ENCODE assay signal across 8 mouse cellular contexts in the genomic region with DNA sequence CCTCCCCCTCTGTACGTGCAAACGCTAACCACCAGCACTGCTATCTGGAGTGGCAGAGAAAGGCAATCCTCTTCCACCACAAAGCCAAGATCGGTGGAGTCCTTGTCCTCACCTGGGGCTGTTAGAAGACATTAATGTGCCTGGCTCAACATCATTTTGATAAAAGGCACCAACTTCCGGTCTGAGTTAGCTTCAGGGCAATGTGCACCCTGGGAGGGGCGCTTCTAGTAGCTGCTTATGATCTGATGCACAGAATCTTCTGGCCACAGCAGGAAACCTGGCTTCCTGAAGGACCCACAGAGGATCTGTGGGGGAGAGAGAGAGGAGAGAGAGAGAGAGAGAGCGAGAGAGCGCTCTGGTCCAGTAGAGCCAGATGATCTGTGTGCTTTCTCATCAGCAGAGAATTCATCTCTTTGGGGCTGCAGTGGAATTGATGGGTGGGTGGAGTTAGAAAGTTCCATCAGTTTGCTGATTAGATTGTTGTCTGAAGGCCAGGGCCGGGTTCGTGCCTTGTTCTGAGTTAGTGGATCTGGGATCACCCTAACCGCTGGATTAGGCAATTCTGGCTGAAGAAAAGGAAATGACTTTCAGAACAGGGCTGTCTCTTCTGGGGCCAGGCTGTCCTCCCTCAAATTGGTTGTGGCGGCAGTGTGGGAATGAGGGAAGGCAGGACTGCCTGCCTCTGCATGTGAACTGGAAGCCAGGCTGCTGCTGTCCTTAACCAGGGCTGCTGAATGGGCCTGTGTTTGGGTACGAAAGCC.
A peak's percentile ranks its signal among the peaks of the same experiment; 100 is the strongest.
DNase-seq lines count a peak whose midpoint lies in the region; TF ChIP-seq lines count a peak whose summit lies in the region.

No protein-coding gene starts in this region.

- H3K4me1 ChIP-seq in heart, embryonic 10.5 days = peaks cover 16% of the 10 kb centered on the region; the same call in 1 of the 2 replicates
- no peaks in the 10 kb centered on the region for H3K4me1 ChIP-seq in cerebellum, adult 2 months (ENCODE audit: control insufficient read depth, insufficient read depth, low read length)
- 0 out of 2 replicates have a peak, but pooled peaks cover 4% of the 10 kb centered on the region for H3K4me1 ChIP-seq in midbrain, embryonic 10.5 days

- no peak for TF ChIP-seq POLR2A in cerebellum, adult 2 months (IDR thresholded peaks at IDR 0.05; ENCODE audit: borderline replicate concordance, insufficient read depth, low read length)

- WGBS in heart, embryonic 10.5 days = 49% methylated on average over 10 of the region's 12 CpGs
- WGBS in cerebellum, adult 2 months = 66% methylated on average over 10 of the region's 12 CpGs
- 79% methylated on average over 11 of the region's 12 CpGs for WGBS in midbrain, embryonic 10.5 days

- no peaks in the 10 kb centered on the region for H3K9me3 ChIP-seq in heart, embryonic 10.5 days
- no peaks in the 10 kb centered on the region; the same call in 1 of the 2 replicates for H3K9me3 ChIP-seq in midbrain, embryonic 10.5 days (replicated peaks)

- no peaks in the 10 kb centered on the region for H3K36me3 ChIP-seq in heart, embryonic 10.5 days
- H3K36me3 ChIP-seq in midbrain, embryonic 10.5 days = no peaks in the 10 kb centered on the region

- no peaks in the 10 kb centered on the region; the same call in 1 of the 2 replicates for H3K27me3 ChIP-seq in heart, embryonic 10.5 days (ENCODE audit: insufficient read depth, poor library complexity, severe bottlenecking)
- H3K27me3 ChIP-seq in cerebellum, adult 2 months (ENCODE audit: control insufficient read depth, insufficient read depth, low read length) = no peaks in the 10 kb centered on the region
- no peaks in the 10 kb centered on the region for H3K27me3 ChIP-seq in midbrain, embryonic 10.5 days (ENCODE audit: low read depth, poor library complexity, severe bottlenecking)

- no peak for TF ChIP-seq CTCF in cerebellum, adult 2 months (IDR thresholded peaks at IDR 0.05; ENCODE audit: borderline replicate concordance, insufficient read depth, low read depth, low read length)

- no peak overlapping the region for H3K4me3 ChIP-seq in heart, embryonic 10.5 days
- H3K4me3 ChIP-seq in cerebellum, adult 2 months (replicated peaks; ENCODE audit: insufficient read depth, low read depth, low read length) = no peak overlapping the region
- H3K4me3 ChIP-seq in midbrain, embryonic 10.5 days = no peak overlapping the region

- DNase-seq in heart, adult 8-10 months (ENCODE audit: low spot score) = peak; percentile 62
- DNase-seq in heart, embryonic 10.5 days (ENCODE audit: low spot score) = no peak
- peak; percentile 98 for DNase-seq in fibroblast of lung, adult 2 months (ENCODE audit: low read depth)
- DNase-seq in kidney, postnatal 25 days = peak; percentile 43 to 52
- peak; percentile 34 to 40 for DNase-seq in natural killer cell, adult 2 months (ENCODE audit: low spot score in 2 of 2)
- no peak for DNase-seq in cerebellum, adult 2 months
- DNase-seq in spleen, adult 12 weeks (ENCODE audit: low spot score) = no peak
- no peak for DNase-seq in midbrain, embryonic 10.5 days (ENCODE audit: low spot score)

- no peak overlapping the region for H3K27ac ChIP-seq in heart, embryonic 10.5 days
- no peak overlapping the region for H3K27ac ChIP-seq in cerebellum, adult 2 months (ENCODE audit: insufficient read depth, low read length)
- H3K27ac ChIP-seq in midbrain, embryonic 10.5 days (replicated peaks) = no peak overlapping the region

Comparison
In these comparisons a context has a peak if more than half of its experiments do, and no peak if none do; other contexts are left out.
1. DNase-seq: peak in heart, adult 8-10 months (single experiment), fibroblast of lung, adult 2 months (single experiment), kidney, postnatal 25 days (2 of 2) and natural killer cell, adult 2 months (2 of 2); none in heart, embryonic 10.5 days (single experiment), cerebellum, adult 2 months (0 of 2), spleen, adult 12 weeks (single experiment) and midbrain, embryonic 10.5 days (single experiment).